Mouse (Mus musculus) heart, postnatal 25 days (tissue): ENCODE data around the gene Psmb1. TPM values are rescaled to one million over a fixed set of nuclear protein-coding genes. Genes with fewer than 3 reads are reported as not detected.
"Not testable (repeated sequence)": the region's sequence is repeated elsewhere in the genome, so short reads cannot be mapped to it uniquely, and the experiment has no call there.

ENCODE experiments used
- DNase-seq: peaks from one replicate; pipeline ENCODE4 v3.0.0; 2022; ENCODE audit warnings: low spot score
- intact Hi-C: fragments of 180-260 bp; cut with DNase I; formaldehyde crosslinking; loops from one replicate; pipeline ENCODE4 v1.15.1; 2025
- total RNA-seq, 2 experiments: library from RNA; stranded (reverse); gene quantifications; 2 replicates each; pipeline ENCODE4 v1.2.3; 2021

Gene Psmb1
- total RNA-seq, 2 experiments from 2014 or later, result 112 to 120 TPM

DNA sequence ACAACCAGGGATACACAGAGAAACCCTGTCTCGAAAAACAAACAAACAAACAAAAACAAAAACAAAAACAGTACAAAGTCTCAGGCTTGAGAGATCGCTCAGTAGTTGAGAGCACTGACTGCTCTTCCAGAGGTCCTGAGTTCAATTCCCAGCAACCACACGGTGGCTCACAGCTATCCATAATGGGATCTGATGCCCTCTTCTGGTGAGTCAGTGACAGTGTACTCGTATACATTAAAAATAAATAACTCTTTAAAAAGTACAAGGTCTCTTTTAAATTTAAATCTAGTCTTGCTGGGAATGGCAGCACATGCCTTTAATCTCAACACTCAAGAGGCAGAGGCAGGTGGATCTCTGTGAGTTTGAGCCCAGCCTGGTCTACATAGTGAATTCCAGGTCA, 26.9 kb downstream of the Psmb1 start:
- no peak for DNase-seq
- intact Hi-C loops, result no loop called here

DNA sequence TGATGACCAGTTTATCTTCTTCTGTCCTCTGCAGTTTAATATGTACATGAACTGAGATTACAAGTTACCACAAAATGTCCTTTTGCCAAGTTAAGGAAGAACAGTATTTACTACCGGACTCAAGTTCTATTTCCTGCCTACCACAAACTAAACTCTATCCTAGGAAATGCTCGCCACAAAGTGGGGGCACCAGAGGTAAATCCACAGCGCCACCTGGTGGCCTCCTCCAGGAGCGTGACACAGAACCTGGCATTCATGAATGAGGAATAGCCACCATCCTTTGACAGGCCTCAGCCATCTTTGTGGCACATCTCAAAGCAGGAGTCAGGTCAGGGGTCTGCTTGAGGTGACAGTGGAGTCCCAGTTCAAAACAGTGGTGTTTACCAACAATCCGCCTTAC, 31.9 kb downstream of the Psmb1 start:
- intact Hi-C loops, result loop anchor here (1.0 to 2.0 kb wide), 2 partner anchors 49 to 402 kb away; no protein-coding TSS in a partner anchor
- DNase-seq, result peak; percentile 11

DNA sequence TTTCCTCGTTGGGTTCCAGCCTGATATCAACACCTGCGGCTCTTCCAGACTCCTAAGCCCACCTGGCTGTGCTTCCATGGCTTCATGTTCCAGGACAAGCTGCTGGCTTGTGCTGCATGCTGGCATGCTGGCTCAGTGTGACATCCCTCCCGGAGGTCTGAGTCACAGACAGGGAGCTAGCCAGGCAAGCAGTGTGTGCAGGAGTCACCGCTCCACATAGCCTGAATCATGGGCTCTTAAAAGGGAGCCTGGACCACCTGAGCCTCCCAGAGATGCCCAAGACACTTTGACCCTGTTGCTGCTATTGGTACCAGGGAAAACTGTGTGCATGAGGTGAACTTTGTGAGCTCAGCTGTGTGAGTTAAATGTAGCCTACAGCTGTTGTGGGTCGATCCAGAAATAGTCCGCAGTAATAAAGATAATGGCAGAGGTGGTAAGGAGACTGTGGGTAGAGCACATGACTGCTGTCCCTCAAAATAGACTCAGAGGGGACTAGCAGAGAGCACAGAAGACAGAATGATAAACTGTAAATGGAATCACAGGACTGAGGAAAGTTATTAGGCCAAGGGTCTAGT, 37.5 kb downstream of the Psmb1 start:
- intact Hi-C loops, result no loop called here
- DNase-seq, result no peak

DNA sequence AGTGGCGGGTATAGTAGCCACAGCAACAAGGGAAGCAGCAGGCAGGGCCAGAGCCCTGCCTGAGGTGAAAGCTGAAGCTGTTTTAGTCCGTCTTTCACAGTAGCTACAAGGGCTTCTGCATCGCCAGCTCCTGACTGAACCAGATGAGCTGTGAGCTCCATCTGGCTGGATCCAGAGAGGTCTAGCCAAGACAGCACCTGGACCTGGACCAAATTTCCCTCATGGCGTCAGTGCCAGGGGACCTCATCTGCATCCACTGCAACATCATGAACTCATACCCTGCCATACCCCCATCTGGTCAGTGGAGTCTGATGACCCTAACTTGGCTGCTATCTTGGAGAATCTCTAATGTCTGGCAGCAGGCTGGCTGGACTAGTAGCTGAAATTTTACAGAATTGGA, 39.8 kb downstream of the Psmb1 start:
- DNase-seq, result no peak
- intact Hi-C loops, result no loop called here

DNA sequence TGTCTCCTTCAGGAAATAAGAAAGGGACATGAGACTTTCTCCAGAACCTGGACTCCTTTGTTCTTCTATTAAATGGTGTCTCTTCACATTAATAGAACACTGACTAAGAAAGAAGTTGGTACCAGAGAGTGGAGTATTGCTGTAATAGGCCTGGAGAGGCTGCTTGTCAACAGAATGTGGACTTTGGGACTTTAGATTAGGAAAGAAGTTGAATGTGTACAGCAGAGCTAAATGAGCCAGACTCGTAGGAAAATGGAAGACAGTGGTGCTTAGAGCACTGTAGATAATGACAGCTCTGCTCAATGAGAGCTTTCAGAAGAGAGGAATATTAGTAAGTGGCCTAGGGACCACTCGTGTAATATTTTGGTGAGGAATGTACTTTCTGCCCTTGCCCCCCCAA, 43.0 kb downstream of the Psmb1 start:
- intact Hi-C loops, result no loop called here

DNA sequence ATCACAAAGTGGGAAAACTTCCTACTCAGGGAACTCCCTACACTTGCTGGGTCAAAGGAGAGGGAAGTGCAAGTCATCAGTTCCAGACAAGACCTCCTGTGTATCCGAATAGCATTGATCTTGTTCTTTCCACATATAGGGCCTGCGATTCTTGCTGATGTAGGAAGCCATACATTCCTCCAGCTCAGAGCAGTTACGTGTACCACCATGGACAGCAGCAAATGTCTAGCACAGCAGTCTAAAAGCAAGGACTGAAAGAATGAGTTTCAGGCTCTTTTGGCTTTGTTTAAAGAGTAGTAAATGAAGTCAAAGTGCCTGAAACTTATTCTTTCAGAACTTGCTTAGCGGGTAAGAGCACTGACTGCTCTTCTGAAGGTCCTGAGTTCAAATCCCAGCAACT, 44.3 kb downstream of the Psmb1 start:
- no peak for DNase-seq
- intact Hi-C loops, result no loop called here

More for the DNA sequence above, 43.0 kb downstream of the Psmb1 start:
- no peak for DNase-seq

DNA sequence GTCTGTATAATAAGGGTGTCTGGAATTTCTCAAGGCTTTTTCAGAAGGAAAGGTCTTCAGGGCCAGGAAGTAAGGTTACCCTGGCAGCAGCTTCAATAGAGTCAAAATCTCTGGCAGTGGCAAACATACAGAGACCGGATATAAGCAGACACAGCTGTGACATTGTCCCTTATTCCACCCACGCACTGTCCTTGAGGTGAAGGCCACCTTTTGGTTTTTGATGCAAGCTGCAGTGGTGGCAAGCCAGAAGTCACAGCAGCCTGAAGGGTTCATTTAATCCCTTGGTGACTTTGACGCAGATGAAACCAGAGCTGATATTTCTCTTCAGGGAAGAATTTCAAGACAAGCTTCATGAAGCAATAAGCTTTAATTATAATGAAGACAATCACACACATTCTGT, 49.9 kb downstream of the Psmb1 start:
- no peak for DNase-seq
- intact Hi-C loops, result no loop called here

DNA sequence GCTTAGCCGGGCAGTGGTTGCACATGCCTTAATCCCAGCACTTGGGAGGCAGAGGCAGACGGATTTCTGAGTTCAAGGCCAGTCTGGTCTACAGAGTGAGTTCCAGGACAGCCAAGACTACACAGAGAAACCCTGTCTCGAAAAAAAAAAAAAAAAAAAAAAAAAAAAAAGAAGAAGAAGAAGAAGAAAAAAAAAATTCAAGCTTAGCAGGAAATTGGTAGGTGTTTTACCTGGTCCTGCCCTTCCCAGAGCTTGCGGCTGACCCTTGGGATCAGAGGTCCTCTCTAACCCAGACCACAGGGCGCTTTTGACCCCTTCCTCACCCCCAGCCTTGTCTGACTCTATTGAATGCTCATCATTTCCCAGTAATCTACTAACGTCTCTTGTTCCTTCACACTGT, 50.4 kb downstream of the Psmb1 start:
- DNase-seq, intact Hi-C loops: not testable (repeated sequence)

DNA sequence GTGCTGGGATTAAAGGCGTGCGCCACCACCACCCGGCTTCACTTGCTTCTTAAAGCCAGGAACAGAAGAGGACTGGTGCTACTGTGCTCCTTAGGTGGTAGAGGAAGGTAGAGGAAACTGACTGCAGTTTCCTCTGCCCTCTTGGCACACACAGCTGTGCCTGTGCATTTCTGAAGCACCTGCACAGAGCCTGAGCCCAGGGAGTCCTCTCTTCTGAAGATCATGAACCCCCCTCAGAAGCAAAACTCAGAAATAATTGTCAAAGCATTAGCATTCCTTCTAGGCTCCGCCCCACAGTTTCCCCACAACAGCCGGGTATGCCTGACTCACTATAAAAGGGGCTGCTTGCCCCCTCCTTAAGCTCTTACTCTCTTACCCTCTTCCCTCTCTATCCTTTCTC, 51.7 kb downstream of the Psmb1 start:
- no peak for DNase-seq
- intact Hi-C loops, result no loop called here

DNA sequence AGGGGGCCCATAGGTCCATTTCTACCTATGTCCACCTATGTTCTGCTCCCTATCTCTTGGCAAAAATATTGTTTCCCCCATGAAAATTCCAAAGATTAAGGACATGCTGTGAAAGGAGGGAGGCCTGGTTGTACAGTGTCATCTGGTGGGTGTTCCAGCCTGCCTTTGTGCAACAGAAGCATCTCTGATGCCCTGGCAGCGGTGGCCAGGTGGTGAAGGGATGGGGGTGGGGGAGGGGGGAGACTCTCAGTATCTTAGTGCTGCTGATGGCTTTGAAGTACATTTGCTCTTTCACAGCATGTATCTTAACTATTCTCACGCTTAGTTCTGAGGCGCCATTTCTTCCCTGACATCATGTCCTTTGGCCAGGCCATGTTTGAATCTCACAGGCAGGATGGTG, 54.1 kb downstream of the Psmb1 start:
- no peak for DNase-seq
- intact Hi-C loops, result no loop called here

DNA sequence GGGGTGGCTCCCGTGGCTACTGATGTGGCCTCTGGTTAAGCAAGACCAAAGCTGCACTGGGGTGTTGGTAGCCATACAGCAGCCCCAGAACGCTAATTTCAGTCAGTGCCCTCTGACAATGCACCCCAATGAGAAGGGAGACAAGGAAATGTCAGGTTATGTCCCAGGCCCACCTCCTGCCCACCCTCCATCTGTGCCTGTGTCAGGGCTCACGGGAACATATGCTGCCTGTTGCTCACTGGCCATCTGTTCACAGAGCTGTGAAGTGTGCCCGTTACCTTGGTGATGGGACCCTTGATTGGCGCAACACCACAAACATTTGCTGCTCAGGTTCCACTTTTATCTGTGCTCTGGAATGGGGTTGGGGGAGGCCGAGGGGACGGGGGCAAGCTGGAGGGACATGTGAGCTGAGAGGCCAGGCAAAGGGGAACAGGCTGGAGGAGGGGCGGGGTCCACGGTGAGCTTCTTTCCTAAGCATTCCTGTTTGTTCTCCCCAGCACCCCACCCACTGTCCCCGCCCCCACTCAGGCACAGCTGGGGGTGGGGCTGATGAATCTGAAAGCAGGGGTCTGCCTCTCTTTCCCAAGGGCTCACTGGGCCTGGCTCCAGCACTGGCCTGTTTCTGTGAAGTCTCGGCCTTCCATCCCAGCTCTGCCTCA, 59.0 kb downstream of the Psmb1 start:
- no peak for DNase-seq
- intact Hi-C loops, result no loop called here

DNA sequence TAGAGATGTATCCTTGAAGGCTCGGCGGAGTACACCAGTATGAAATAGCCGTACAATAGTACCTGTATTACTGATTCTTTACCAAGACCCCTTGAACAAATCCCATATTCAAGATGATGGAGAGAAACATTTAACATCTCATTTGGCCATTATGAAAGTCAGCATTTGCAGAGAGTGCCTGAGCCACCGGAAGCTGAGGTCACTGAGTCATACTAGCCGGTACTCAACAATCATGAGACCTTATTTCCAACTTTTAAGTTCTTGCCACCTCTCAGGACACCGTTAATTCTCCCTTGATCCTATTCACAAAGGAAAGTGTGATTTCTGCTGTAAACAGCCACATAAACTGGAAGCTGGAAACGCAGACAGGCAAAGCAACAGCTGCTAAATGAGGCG, 59.5 kb downstream of the Psmb1 start:
- intact Hi-C loops, result no loop called here
- DNase-seq, result no peak

DNA sequence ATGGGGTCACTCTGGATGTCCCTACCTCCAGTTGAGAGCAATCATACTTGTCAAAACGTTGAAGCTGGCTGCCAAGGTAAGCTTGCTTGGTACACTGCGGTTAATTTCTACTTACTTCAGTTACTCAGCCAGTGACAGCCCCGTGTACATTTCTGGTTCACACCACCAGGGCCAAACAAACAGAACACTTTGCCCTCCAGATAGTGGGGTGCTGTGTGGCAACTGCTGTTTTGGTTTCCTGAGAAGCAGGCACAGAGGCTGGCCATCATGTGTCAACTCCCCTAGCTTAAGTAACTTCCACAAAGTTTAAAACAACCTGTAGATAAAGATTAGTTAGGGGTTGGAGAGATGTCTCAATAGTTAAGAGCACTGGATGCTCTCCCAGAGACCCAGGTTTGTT, 64.8 kb downstream of the Psmb1 start:
- no peak for DNase-seq
- intact Hi-C loops, result no loop called here

DNA sequence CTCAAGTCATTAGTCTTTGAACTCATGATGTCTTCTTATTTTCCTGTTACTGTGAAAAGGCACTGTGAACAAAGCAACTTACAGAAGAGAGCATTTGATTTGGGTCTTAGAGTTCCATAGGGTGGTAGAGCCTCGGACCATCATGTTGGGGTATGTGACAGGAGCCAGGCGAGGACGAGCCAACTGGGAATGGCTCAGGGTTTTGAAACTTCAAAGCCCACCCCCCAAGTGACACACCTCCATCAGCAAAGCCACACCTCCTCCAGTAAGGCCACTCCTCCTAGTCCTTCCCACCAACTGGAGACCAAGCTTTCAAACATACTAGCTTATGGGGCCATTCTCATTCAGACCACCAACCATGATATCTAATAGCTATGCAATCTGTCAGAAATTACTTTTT, 67.5 kb downstream of the Psmb1 start:
- no peak for DNase-seq
- intact Hi-C loops, result no loop called here

DNA sequence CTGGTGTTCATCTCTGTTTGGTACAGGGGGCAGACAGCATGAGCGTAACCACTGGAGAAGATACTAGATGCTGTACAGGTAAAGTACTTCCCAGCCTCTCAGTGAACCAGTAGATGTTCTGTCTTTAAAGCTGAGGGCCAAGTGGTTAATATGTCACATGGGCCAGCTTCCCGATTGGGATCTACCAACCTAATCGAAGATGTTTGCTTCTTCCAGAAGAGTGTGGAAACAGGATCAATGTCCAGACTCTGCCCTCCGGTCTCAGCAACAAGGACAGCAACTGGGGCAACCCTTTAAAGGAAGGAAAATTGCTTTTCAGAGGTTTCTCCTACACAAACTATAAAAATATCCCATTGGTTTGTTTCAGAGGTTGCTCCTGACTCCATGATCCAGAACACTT, 68.0 kb downstream of the Psmb1 start:
- DNase-seq, result no peak
- intact Hi-C loops, result no loop called here

DNA sequence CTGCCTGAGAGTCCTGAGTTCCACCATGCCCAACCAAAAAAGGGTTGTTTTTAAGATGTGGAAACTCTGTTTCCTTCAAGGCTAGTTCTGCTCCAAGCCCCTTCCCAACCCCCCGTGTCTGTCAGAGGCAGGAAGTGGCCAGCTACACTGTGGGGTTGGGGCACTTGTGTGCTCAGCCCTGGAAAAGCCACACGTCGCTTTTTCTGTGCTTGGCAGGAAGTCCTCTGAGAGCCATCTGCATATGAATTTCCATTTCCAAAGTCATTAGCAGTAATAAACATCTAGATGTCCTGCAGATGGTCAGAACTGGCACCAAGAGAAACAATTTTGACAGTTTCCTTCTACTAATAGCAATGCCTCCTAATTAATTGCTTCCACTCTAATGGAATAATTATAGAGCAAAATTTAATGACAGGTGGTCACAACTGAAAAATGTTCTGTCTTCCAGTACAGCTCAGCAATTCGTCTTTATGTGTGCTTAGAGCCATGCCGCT, 68.5 kb downstream of the Psmb1 start:
- DNase-seq, result no peak
- intact Hi-C loops, result no loop called here

DNA sequence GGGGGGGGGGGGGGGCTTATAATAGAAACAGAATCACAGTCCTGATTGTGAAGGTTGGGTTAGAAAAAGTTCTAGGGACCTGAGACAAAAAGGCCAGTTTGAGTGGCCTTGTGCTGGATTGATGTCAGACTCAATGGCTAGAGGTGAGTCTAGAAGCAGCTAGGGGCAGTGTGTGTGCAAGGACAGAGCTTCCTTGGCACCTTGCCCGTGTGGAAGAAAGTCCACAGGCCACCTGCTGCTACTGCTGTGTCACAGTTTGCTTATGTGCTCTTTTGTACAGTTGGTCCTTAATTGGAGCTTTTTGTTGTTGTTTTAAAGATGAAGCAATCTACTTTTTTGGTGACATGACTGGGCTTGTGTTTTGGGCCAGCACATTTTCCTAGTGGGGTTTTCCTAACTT, 69.6 kb downstream of the Psmb1 start:
- intact Hi-C loops, result no loop called here
- no peak for DNase-seq

DNA sequence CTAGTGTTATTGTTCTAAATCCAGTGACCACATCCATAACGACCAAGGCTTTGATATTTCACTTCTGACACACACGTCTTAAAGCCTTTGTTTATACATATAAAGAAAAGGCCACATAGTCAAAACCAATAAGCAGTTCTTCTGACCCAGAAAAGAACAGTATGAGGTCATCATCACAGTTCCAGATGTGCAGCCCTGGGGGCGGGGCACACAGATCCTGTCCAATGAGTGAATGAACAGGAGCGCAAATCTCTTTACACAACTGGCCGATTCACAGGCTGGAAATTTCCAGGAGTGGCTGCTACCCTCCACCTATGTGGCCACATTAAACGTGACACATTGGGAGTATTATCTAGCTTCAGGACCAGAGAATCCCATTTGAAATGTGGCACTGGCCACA, 70.1 kb downstream of the Psmb1 start:
- intact Hi-C loops, result no loop called here
- DNase-seq, result no peak

DNA sequence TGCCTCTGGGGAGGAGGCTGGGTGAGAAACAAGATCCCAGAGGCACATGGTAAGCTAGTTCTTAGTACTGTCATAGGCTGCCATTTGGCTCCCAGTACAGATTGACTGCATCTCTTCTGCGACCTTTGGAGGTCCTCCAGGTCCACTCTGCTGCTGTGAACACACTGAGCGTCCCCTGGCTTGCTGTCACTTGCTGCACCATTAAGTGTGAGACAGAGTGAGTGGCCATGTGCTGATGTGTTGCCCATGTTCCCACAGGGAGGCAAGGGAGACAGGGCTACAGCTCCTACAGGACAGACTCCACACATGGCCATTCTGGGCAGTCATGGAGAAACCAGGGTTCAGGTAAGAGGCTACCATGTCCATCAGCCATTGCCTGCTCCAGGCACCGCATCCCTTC, 73.6 kb downstream of the Psmb1 start:
- DNase-seq, result no peak
- intact Hi-C loops, result no loop called here
